Mouse (Mus musculus): ENCODE measurements around the gene Card19.

GRCm38 (mm10) chr13:49172335-49172734 lies 43.5 kb downstream of the Card19 start:
- TF ChIP-seq CTCF (IDR thresholded peaks at IDR 0.05 in 2 of 3, conservative IDR thresholded peaks at IDR 0.05 in 1 of 3; ENCODE audit: control insufficient read depth in 1 of 3, insufficient read depth in 1 of 3, low read depth in 2 of 3, low read length in 3 of 3, poor library complexity in 1 of 3, severe bottlenecking in 1 of 3) (no peak), USF1 (IDR thresholded peaks at IDR 0.05; ENCODE audit: low read depth, low read length) (no peak), POLR2A (IDR thresholded peaks at IDR 0.05; ENCODE audit: control insufficient read depth in 1 of 2, insufficient read depth in 1 of 2, low read depth in 1 of 2, low read length in 2 of 2, poor library complexity in 1 of 2) (no peak), TCF12 (IDR thresholded peaks at IDR 0.05; ENCODE audit: low read depth, low read length) (no peak), ZMIZ1 (IDR thresholded peaks at IDR 0.05; ENCODE audit: low read depth, low read length) (no peak), TBP (IDR thresholded peaks at IDR 0.05; ENCODE audit: low read depth, low read length) (no peak), MAX (IDR thresholded peaks at IDR 0.05; ENCODE audit: low read length) (no peak), KAT2A (conservative IDR thresholded peaks at IDR 0.05; ENCODE audit: low read depth, low read length) (no peak), SMC3 (IDR thresholded peaks at IDR 0.05; ENCODE audit: low read depth, low read length) (no peak), HCFC1 (IDR thresholded peaks at IDR 0.05; ENCODE audit: low read depth, low read length) (no peak)
